Mouse (Mus musculus) liver, embryonic 14.5 days (tissue): ENCODE measurements around the gene Dpysl5. TPM values are rescaled to one million over a fixed set of nuclear protein-coding genes. Genes with fewer than 3 reads are reported as not detected.
A peak's percentile ranks its signal among the peaks of the same experiment; 100 is the strongest.

Experiments
- ATAC-seq: fragments of 200-750 bp; cut with Nextera tagmentation; 2 replicates; pipeline ENCODE4 v1.8.0; 2017; ENCODE audit warnings: moderate number of reproducible peaks, mild to moderate bottlenecking, moderate library complexity; ENCODE audit not compliant: insufficient read depth
- DNase-seq, 3 experiments: peaks; one replicate each; pipeline ENCODE4 v3.0.0-alpha.2; 2012 to 2013; ENCODE audit warnings: low read depth in 3 of 3, low spot score in 3 of 3
- H3K27ac ChIP-seq: fragments of 300-500 bp; sonication (generic); 2 replicates; pipeline ENCODE4 v1.5.1; 2014; ENCODE audit warnings: moderate library complexity, mild to moderate bottlenecking, control low read depth, inconsistent platforms
- H3K27me3 ChIP-seq: fragments of 300-500 bp; sonication (generic); 2 replicates; pipeline ENCODE4 v1.6.1; 2014; ENCODE audit warnings: mild to moderate bottlenecking, low read length, moderate library complexity; ENCODE audit not compliant: control insufficient read depth, insufficient read depth
- H3K36me3 ChIP-seq: fragments of 300-500 bp; sonication (generic); replicated peaks from 2 replicates; pipeline ENCODE4 v1.6.1; 2014; ENCODE audit warnings: low read depth; ENCODE audit not compliant: control insufficient read depth, insufficient read depth
- H3K4me1 ChIP-seq, 2 experiments: fragments of 200-500 bp in 1 of 2; fragments of 300-500 bp in 1 of 2; sonication (generic) in 1 of 2; replicated peaks; 2 replicates each; pipeline ENCODE4 v1.6.1; 2012 to 2014; ENCODE audit warnings: antibody characterized with exemption in 1 of 2, inconsistent platforms in 1 of 2, low read length in 1 of 2; ENCODE audit not compliant: control insufficient read depth in 2 of 2, insufficient read depth in 2 of 2
- H3K4me2 ChIP-seq: fragments of 300-500 bp; sonication (generic); 2 replicates; pipeline ENCODE4 v1.6.1; 2014; ENCODE audit warnings: low read depth, mild to moderate bottlenecking, control low read depth, moderate library complexity
- H3K4me3 ChIP-seq, 2 experiments: fragments of 200-500 bp in 1 of 2; fragments of 300-500 bp in 1 of 2; sonication (generic) in 1 of 2; 2 replicates each; pipeline ENCODE4 v1.5.1; 2012 to 2014; ENCODE audit warnings: low read depth in 2 of 2, low read length in 2 of 2, mild to moderate bottlenecking in 2 of 2, control low read depth in 1 of 2, inconsistent platforms in 1 of 2, moderate library complexity in 1 of 2; ENCODE audit not compliant: insufficient read depth in 1 of 2
- H3K9ac ChIP-seq: fragments of 300-500 bp; sonication (generic); replicated peaks from 2 replicates; pipeline ENCODE4 v1.6.1; 2014; ENCODE audit warnings: mild to moderate bottlenecking, control low read depth, moderate library complexity
- H3K9me3 ChIP-seq: fragments of 300-500 bp; sonication (generic); 2 replicates; pipeline ENCODE4 v1.6.1; 2016; ENCODE audit warnings: low read length, mixed read lengths; ENCODE audit not compliant: control insufficient read depth
- CTCF ChIP-seq: IDR thresholded peaks from 2 replicates; pipeline ENCODE4 v1.5.1; 2016; ENCODE audit warnings: antibody characterized with exemption, low read depth, control low read depth
- EP300 ChIP-seq: IDR thresholded peaks from 2 replicates; pipeline ENCODE4 v1.6.1; 2016; ENCODE audit warnings: antibody characterized with exemption, low read depth
- WGBS: fragments of 180-500 bp; shearing (Covaris S2); extraction: QIAGEN DNeasy Blood & Tissue Kit; methylation state at CpG from one replicate; pipeline ENCODE4 v1.1.7; 2014; ENCODE audit not compliant: insufficient replicate concordance; 5-methylcytosine and 5-hydroxymethylcytosine counted together
- polyA plus RNA-seq, 2 experiments: library from polyadenylated mRNA; depleted of rRNA in 1 of 2; stranded (reverse) in 1 of 2; unstranded in 1 of 2; fragments of >200 nt; fragmentation: Nextera tagmentation in 1 of 2; extraction: Ambion mirVana in 1 of 2; gene quantifications; 2 replicates each; pipeline versions ENCODE4 v1.2.1 to v1.2.3; 2012 to 2014

The Dpysl5 gene
- polyA plus RNA-seq, 2 experiments: 0.15 to 0.23 TPM

DNA sequence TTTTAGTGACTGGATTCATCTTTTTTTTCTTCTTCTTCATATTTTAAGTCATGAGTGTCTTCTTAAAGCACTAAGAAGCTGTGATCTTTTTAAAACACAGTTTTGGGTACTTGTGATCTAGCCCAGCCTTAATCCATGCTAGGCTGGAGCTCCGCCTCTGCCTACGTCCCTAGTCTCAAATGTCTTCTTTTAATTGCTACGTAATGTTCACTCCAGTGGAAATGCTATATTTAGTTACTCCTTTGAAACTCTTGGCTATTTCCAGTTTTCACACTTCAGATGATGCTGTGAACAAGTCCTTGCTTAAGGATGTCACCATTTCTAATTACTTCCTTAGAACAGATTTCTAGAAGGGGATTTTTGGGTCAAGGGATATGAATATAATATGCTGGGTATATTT, 78.7 kb downstream of the Dpysl5 start:
- Histone ChIP-seq H3K4me3 (no peak overlapping the region), H3K36me3 (no peaks in the 10 kb centered on the region), H3K27me3 (no peaks in the 10 kb centered on the region), H3K4me2 (no peak overlapping the region), H3K4me1 (no peaks in the 10 kb centered on the region), H3K9me3 (no peaks in the 10 kb centered on the region), H3K9ac (no peak overlapping the region), H3K27ac (no peak overlapping the region)
- ATAC-seq (no peak), DNase-seq (no peak)
- TF ChIP-seq EP300 (no peak), CTCF (no peak)
- 72% methylated on average over 3 of the region's 3 CpGs for WGBS

DNA sequence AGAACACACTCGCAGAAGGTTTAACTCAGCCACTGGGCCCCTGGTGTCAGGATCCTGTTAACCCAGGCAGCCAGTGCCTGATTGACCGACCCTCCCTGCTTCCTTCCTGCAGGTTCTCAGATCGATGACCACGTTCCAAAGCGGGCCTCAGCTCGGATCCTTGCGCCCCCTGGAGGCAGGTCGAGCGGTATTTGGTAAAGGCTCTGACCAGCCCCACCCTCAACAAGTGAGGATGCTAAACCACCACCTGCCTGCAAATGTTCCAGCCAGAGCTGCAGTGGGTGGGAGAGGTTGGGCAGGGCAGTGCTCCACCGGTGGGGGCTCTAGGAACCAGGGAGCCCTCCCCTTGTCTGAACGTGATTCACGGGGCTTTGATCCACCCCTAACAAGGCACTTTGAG, 84.8 kb downstream of the Dpysl5 start:
- Histone ChIP-seq H3K4me3 (no peak overlapping the region), H3K4me2 (no peak overlapping the region), H3K27me3 (no peaks in the 10 kb centered on the region), H3K27ac (no peak overlapping the region), H3K9ac (no peak overlapping the region), H3K36me3 (no peaks in the 10 kb centered on the region), H3K9me3 (no peaks in the 10 kb centered on the region), H3K4me1 (peaks cover 18 to 20% of the 10 kb centered on the region in 2 experiments)
- peak; percentile 34 to 46 (median 42) for DNase-seq
- 7% methylated on average over 12 of the region's 12 CpGs for WGBS
- peak; percentile 29; the same call in 1 of the 2 replicates for ATAC-seq
- TF ChIP-seq CTCF: peak; percentile 94
- no peak for TF ChIP-seq EP300

DNA sequence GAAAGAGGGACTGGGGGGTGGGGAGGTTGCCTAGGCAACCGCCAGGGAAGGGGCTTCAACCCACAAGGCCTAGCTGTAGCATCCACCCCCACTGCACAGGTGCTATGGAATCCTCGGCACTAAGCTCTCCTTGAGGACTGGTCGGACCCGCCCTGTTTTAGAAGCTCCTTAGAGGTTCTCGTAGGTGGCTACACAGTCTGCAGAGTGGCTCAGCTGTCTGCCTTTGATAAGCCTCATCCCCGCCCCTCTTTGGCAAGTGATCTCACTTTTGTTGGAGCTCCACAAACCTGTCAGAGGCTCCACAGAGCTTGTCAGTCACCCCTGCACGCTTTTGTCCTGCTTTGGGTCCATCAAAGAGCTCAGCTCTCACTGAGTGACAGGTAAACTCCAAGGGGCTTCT, 86.1 kb downstream of the Dpysl5 start:
- H3K4me2 ChIP-seq: peak overlapping the region; percentile 56
- H3K9me3 ChIP-seq: no peaks in the 10 kb centered on the region
- WGBS: 18% methylated on average over 7 of the region's 7 CpGs
- TF ChIP-seq EP300 (peak; percentile 75), CTCF (no peak)
- peaks cover 18 to 20% of the 10 kb centered on the region in 2 experiments for H3K4me1 ChIP-seq
- peak overlapping the region; percentile 70 for H3K27ac ChIP-seq
- ATAC-seq (peak; percentile 95), DNase-seq (peak; percentile 71 to 79 (median 72))
- H3K9ac ChIP-seq: peak overlapping the region; percentile 47
- H3K4me3 ChIP-seq: peak overlapping the region; percentile 11 to 30; a peak in 3 of 4 replicates
- no peaks in the 10 kb centered on the region for H3K36me3 ChIP-seq
- H3K27me3 ChIP-seq: no peaks in the 10 kb centered on the region

DNA sequence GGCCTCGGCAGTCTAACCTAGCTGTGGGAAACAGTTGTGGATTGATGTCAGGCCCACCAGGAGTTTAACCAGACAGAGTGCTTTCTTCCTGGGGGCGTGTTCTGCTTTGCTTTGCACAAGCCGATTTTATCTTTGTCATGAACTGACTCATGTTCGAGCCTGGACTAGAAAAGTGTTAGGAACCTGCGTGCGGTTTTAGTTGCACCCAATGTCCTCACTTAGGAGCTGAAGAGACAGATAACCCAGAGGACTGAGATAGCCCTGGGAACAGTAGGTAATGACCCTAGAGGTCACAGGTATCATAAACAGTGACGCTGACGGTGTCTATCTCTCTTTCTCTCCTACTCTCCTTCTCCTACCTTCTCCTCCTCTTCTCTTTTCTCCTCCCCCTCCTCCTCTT, 86.6 kb downstream of the Dpysl5 start:
- peak overlapping the region; percentile 35 for H3K9ac ChIP-seq
- 38% methylated on average over 8 of the region's 8 CpGs for WGBS
- no peaks in the 10 kb centered on the region for H3K36me3 ChIP-seq
- peaks cover 18 to 20% of the 10 kb centered on the region in 2 experiments for H3K4me1 ChIP-seq
- peak overlapping the region; percentile 70 for H3K27ac ChIP-seq
- no peaks in the 10 kb centered on the region for H3K9me3 ChIP-seq
- no peaks in the 10 kb centered on the region for H3K27me3 ChIP-seq
- H3K4me3 ChIP-seq: peak overlapping the region; percentile 11 to 30; a peak in 3 of 4 replicates
- ATAC-seq (peak; percentile 30; the same call in 1 of the 2 replicates), DNase-seq (no peak)
- peak overlapping the region; percentile 56 for H3K4me2 ChIP-seq
- no peak for TF ChIP-seq EP300
- TF ChIP-seq CTCF: no peak

DNA sequence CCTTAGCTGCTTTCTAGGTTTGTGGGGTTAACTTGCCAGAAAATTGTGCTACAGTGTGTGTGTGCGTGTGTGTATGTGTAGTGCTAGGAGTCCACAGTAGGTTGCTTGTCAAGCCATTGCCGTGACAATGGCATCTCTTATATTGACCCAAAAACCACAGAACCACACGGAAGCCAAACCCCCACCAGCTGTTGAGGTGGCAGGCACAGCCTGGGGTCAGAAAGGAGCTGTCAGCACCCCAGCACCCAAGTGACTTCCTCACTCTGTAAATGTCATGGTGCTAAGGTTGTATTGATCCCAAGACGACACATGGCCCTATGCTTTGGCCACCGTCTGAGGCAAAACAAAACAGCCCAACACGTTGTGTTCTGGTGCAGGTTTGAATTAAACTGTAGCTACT, 87.6 kb downstream of the Dpysl5 start:
- Histone ChIP-seq H3K4me2 (no peak overlapping the region), H3K9me3 (no peaks in the 10 kb centered on the region), H3K27me3 (no peaks in the 10 kb centered on the region), H3K27ac (no peak overlapping the region), H3K4me3 (no peak overlapping the region), H3K9ac (no peak overlapping the region), H3K36me3 (no peaks in the 10 kb centered on the region), H3K4me1 (peaks cover 18 to 20% of the 10 kb centered on the region in 2 experiments)
- no peak for TF ChIP-seq EP300
- TF ChIP-seq CTCF: no peak
- DNase-seq: no peak
- 52% methylated on average over 6 of the region's 6 CpGs for WGBS
- ATAC-seq: no peak
